Mouse (Mus musculus) megakaryocyte, embryonic 14.5 days (primary cell): ENCODE results near the gene Skp2.

ENCODE experiments used
- FLI1 ChIP-seq: IDR thresholded peaks from 2 replicates; pipeline ENCODE4 v1.6.1; 2012; ENCODE audit warnings: low read length, inconsistent platforms, mixed read lengths
- GATA1 ChIP-seq: IDR thresholded peaks from 3 replicates; pipeline ENCODE4 v1.6.1; 2012; ENCODE audit warnings: mixed read lengths, low read length, inconsistent platforms, borderline replicate concordance

GRCm38 (mm10) chr15:9131499-9131888 lies 23.7 kb downstream of the Skp2 start:
- no peak for TF ChIP-seq GATA1
- TF ChIP-seq FLI1 = no peak
